Mouse (Mus musculus) lung, postnatal 25 days (tissue): Measurements from ENCODE around the gene Cd83.

Experiments used
- DNase-seq: peaks from one replicate; pipeline ENCODE4 v3.0.0; 2022; ENCODE audit warnings: low spot score

Cd83 gene

GRCm38 (mm10) chr13:43784725-43785711 lies at the start of gene Cd83:
Gene Cd83 (plus strand): TSS chr13:43784775.
- DNase-seq: peak; percentile 71

- peak; percentile 74 for DNase-seq
These were observed 44.8 kb upstream of the Cd83 start for GRCm38 (mm10) chr13:43739598-43740275.

DNA sequence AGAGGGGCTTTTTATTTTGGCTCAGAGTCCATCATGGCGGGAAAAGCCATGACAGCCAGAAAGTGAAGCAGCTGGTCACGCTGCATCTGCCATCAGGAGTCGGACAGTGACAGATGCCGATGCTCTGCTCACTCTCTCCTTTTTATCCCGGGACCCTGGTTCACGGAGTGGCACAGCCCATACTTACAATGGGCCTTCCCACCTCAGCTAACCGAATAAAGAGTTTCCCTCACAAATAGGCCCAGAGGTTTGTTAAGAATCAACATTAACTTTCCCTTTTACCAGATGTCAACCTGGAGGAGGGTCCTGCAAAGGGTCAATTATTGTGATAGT lies 44.3 kb upstream of the Cd83 start:
- no peak for DNase-seq

- no peak for DNase-seq
These were observed 41.9 kb upstream of the Cd83 start for GRCm38 (mm10) chr13:43742677-43743076.

GRCm38 (mm10) chr13:43744259-43744658 lies 40.3 kb upstream of the Cd83 start:
- peak; percentile 25 for DNase-seq

GRCm38 (mm10) chr13:43750301-43750700 lies 34.3 kb upstream of the Cd83 start:
- peak; percentile 21 for DNase-seq

- no peak for DNase-seq
These were observed 33.6 kb upstream of the Cd83 start for GRCm38 (mm10) chr13:43750966-43751365.

DNA sequence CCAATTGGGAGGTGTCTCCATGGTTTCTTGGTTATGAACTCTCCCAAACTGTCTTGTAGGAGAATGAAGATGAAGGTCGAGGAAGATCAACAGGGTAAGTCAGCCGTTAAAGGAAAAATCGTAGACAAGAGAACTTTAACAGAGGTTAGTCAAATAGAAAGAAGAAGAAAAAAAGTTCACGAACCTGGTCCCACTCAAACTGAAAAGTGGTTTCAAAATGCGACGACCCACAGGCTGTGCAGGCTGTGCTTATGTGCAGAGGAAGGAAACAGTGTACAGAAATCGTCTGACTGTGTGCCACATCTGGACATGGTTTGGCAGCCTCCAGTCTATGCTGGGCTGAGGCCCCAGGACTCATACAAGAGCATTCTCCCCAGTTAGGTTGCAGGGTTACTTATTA lies 32.2 kb upstream of the Cd83 start:
- DNase-seq: no peak

DNA sequence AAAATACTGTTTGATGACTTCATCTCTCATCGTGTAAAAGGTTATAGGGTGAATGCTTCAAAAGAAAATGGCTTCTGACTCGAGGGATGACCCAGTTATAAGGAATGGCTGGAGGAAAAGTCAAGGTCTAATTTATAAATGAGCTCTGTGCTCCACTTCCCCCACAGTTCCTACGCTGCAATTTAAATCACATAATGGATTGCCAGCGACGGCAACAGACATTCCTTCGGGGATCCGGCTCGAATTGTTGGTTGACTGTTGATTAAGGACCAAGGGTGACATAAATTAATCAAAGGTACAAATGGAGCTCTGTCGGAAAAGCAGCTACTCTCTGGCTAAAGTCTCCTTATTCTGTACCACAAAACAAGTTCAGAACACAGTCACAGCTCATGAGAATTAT lies 30.9 kb upstream of the Cd83 start:
- no peak for DNase-seq

DNA sequence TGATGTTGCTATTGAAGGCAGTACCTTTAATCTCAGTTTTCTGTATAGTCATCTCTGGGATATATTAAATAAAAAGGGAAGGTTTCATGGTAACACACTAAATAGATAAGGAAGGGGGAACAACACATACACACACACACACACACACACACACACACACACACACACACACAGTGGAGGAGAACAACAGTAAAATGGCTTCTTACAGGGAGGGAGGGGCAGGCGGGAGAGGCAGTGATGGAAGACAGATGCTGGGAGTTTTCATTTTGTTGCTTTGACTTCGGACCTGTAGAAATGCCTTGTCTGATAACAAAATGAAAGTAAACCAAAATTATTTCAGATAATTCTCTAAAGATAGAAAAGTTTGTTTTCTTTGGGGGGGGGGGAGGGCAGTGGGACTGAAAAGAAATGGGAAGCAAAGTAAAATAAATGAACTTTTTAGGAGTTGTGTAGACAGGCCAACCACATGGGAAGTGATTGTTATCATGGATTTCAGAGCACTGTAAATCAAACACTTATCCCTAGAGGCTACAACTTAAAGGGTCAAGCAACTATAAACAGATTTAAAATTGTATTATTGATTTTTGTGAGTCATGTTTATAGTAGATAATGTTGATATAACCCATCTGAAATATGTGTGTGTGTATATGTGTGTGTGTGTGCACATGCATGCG lies 30.0 kb upstream of the Cd83 start:
- DNase-seq: no peak

GRCm38 (mm10) chr13:43755573-43755972 lies 29.0 kb upstream of the Cd83 start:
- DNase-seq: no peak

DNA sequence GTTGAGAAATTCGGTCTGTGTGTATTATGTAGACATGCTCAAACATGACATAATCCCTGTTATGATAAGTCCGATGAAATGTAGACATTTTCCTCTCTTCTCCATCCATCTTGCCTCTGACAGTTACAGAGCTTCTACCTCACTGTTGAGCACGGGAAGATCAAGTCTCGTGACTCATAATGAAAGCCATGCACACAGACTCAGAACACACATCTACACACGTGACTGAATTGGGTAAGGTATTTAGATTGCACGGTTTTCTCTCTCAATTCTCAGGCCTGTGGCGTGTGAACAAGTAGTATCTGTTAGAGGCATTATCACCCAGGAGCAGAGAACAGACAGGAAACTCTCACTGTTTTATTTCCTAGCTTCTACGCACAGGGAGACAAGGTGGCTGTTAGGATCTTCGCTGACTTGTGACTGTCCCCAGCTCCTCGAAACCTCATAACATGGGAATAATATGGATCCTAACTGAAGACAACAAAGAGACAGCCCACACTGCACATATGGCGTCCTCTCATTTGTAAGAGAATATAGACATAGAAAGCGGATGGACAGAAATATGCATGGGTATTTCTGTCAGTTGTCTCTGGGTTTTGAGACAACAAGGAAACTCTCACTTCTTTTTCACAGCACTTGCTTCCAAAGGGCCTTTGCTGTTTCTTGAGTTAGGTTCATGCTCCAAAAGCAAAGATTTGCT lies 23.3 kb upstream of the Cd83 start:
- no peak for DNase-seq

DNA sequence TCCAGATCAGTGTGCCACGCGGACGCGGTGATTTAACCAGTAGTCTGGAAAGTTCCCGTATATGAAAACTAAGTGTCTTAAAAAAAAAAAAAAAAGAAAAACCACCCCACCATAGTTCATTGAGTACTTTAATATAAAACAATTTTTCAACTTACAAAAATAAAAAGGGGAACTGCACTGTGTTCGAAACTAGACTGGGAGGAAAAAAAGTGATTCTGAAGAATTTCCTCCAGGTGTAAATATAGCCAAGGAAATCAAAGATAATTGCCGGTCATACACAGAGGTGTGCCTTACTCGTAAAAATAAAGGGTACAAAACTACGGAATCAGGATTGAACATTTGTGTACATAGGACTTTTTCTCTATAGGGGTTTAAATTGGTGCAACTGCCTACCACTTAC lies 21.7 kb upstream of the Cd83 start:
- DNase-seq: no peak

DNA sequence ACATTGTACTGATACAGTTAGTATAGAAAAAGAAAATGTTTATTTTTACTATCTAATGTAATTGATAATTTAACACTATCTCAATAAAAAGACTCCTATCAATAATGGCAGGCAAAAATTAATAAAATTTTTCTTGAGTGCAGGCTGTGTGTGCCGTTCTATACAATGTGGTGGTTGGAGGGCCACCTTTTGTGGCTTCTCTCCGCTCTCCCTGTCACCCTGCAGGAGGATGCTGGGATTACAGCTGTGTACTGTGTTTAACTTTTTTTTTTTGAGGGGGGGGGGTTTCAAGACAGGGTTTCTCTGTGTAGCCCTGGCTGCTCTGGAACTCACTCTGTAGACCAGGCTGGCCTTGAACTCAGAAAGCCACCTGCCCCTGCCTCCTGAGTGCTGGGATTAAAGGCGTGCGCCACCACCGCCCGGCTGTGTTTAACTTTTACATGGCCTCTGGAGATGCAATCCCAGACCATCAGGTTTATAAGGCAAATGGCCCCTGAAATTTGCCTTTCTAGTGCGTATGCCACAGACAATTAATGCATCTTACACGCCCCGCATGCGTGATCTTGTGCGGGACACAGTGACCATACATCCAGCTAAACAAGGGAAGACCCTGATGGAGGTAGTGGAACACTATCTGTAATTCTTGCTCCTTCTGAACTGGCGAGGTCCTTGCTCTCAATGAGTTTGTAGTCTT lies 21.1 kb upstream of the Cd83 start:
- DNase-seq: no peak

- DNase-seq: no peak
These were observed 20.5 kb upstream of the Cd83 start for GRCm38 (mm10) chr13:43763995-43764579.

DNA sequence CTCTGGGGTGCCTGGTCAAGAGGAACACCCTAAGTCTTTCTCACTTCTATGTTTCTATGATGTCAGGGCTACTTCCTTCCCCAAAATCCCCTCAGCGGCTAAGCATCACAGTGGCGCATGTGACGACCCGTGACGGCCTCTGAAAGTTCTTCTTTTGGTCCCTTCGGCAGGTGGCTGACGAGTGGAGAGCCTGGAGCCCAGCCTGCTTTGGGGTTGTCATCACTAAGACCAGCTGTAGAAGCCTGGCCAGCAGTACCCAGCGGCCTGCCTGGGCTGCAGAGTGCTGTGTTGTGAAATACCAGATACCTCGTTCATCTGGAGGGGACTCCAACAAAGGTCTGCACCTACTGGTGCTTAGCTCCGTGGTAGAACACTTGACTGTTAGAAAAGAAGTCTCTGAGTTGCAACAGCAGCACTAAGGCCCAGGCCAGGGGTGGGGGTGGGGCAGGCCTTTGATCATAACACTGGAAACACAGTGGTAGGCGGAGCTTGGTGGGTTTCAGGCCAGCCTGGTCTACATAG lies 19.2 kb upstream of the Cd83 start:
- DNase-seq: peak; percentile 75

GRCm38 (mm10) chr13:43766786-43767680 lies 17.5 kb upstream of the Cd83 start:
- no peak for DNase-seq

DNA sequence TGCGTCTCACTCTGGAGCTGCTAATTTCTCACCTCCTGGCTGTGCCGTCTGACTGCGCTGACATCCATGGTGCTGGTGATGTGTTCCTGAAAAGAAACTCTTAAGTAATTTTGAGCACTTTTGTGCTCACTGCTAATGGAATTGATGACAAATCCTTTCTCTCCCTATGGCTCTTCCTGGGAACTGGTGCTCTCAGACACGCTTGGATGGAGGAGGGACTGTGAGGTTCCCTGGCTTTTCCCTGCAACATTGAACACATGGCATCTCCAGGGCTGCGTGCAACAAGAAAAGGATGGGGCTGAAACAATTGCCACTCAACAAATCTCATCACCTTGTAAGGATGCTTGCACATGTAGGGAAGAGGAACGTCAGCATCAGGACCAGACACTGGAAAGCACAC lies 11.6 kb upstream of the Cd83 start:
- DNase-seq: no peak

DNA sequence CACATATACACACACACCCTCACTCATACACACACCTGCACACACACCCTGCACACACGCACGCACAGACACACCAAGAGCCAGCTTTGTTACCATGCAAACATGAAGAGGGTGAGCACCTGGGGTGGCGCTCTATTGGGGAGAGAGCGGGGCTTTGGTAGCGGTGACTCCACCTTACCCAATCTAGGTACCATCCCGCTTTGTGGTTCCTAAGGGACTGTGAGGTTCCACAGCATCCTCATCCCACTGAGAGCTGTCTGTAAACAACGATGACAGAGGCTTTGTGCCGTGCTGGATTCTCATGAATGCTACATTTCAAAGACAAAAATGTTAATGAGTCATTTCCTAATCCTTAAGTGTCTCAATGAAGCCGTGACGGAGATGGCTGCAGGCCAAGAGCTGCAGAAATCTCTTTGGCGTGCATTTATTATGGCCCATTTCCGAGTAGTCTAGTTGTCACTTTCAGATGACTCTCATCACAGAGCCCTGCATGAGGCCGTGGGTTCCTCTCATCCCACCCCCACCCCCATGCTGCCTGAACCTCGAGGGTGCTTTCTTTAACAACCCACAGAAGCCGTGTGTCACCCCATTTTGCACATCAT lies 10.5 kb upstream of the Cd83 start:
- peak; percentile 43 for DNase-seq
